Mouse (Mus musculus): Measurements from ENCODE around the gene Ascl3.

DNA sequence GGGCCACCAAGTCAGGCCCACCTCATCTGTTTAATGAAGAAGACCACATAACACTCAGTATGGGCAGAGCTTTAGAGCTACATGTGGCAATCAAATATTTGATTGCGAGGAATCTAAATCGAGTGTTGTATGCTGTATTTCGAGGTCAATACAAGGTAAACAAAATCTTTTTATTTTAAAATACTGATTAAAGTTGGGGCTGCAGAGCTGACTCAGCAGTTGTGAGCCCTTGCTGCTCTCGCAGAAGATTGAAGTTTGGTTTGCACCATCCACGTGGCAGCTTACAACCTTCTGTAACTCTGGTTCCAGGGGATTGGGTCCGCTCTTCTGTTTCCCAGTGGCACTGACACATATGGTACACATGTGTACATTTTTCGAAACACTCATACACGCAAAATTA is 22.5 kb upstream of the Ascl3 start:
- TF ChIP-seq POLR2A (IDR thresholded peaks at IDR 0.05; ENCODE audit: low read depth, low read length) (no peak), CTCF (conservative IDR thresholded peaks at IDR 0.05; ENCODE audit: insufficient read depth, insufficient read length, low read depth, low read length) (no peak)

All from kidney, adult 2 months (tissue).